Mouse (Mus musculus): ENCODE results near the gene Tnni3.

DNA sequence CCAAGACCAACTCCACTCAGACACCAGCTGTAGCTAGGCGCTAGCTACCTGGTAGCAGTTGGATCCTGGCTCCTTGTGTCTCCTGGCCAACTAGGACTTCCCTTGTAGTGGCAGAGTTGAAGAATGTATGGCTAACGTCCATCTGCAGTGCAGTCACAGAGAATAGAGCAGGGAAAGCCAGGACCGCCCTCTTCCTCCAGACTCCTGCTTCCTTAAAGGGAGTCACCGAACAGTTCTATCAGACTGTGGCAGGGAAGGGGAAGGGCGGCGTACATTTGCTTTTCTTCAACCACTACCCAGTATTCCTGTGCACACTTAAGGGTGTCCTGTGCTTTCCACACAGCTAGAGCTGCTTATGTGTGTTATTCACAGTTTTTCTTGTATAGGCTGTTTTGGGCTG lies 32.7 kb downstream of the Tnni3 start:
- no peak for TF ChIP-seq CTCF (IDR thresholded peaks at IDR 0.05 in 2 of 3, conservative IDR thresholded peaks at IDR 0.05 in 1 of 3; ENCODE audit: control insufficient read depth in 1 of 3, insufficient read depth in 1 of 3, low read depth in 2 of 3, low read length in 3 of 3, poor library complexity in 1 of 3, severe bottlenecking in 1 of 3)
- TF ChIP-seq NELFE (IDR thresholded peaks at IDR 0.05; ENCODE audit: low read depth, low read length): no peak
- TF ChIP-seq ZC3H11A (IDR thresholded peaks at IDR 0.05; ENCODE audit: low read depth, low read length): no peak
- no peak for TF ChIP-seq JUND (IDR thresholded peaks at IDR 0.05; ENCODE audit: low read depth, low read length)
- TF ChIP-seq ZNF384 (IDR thresholded peaks at IDR 0.05; ENCODE audit: low read depth, low read length): no peak
- TF ChIP-seq UBTF (IDR thresholded peaks at IDR 0.05; ENCODE audit: borderline replicate concordance, insufficient read depth, low read depth, low read length): no peak
- no peak for TF ChIP-seq SMC3 (IDR thresholded peaks at IDR 0.05; ENCODE audit: low read depth, low read length)
- TF ChIP-seq CHD1 (IDR thresholded peaks at IDR 0.05; ENCODE audit: low read depth, low read length): no peak
- TF ChIP-seq MAZ (IDR thresholded peaks at IDR 0.05; ENCODE audit: low read depth, low read length): no peak
- no peak for TF ChIP-seq POLR2A (IDR thresholded peaks at IDR 0.05; ENCODE audit: control insufficient read depth in 1 of 2, insufficient read depth in 1 of 2, low read depth in 1 of 2, low read length in 2 of 2, poor library complexity in 1 of 2)

Measured in MEL (cell line).